Mouse (Mus musculus) retina, postnatal 7 days (tissue): Measurements from ENCODE around the gene Pitx2.

Experiments used
- DNase-seq: peaks from one replicate; pipeline ENCODE4 v3.0.0-alpha.2; 2012; ENCODE audit warnings: low read depth, low spot score

Gene Pitx2

GRCm38 (mm10) chr3:129202871-129203740 lies 3.4 kb downstream of the Pitx2 start:
- DNase-seq: no peak

DNA sequence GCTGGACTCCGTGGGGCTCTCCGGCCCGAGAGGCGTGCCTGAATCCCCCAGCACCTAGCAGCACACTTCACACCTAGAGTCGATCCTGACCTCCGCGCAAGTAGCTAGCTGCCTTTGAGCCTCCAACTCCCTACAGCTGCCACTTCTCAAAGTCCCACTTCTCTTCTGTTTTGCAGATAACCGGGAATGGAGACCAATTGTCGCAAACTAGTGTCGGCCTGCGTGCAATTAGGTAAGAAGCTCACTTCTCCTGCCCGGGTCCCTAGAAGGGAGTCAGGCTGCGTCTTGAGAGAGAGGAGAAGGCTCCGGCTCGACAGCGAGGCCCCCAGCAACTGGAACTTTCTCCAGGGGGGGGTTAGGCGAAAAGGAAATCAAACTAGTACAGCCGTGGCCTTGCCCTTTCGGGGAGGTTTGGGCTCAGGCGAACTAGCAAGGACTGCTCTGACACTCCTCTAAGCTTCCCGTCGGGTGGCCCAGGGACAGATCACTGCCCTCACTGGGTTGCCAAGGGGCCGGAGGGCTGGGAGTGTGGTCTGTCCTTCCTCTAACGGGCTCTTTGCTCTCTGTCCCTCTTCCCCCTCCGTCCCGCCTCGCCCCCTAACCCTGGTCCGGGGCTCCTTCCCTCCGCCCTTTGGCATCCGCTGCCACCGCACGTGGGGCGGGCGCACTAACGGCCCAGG lies 4.2 kb downstream of the Pitx2 start:
- DNase-seq: no peak

DNA sequence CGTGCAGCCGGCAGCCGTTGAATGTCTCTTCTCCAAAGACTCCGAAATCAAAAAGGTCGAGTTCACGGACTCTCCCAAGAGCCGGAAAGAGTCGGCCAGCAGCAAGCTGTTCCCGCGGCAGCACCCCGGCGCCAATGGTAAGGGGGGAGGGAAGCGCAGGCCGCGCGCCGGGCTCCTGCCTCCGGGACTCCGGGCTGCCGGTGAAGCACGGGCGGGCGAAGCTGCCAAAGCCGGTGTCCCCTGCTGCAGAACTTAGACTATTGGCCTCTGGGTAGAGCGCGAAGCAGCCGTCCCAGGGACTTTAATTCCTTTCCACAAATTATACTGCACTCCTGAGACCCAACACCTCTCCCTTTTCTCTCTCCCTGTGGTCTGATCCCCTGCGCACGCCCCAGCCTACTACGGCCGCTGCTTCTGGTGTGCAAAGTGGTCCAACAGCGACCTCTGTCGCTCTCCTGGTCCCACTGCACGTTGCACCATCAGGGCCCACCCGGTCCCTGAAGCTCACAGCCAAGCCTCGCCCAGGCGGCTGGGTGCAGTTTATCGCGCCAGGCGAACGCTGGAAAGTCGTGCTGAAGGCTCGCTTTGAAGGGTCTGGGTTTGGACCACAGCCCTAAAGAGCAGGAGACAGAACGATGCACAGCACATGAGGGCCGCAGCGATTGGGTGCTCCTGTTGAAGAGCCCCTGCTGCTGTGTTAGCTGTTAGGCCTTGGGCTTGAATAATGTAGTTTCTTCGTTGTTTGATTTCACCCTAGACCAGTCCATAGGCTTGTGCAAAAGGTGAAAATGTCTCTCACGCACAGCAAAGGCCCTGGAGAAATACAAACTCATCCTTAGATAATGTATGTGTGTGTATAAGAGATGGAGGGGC lies 5.0 kb downstream of the Pitx2 start:
- DNase-seq: peak; percentile 82

GRCm38 (mm10) chr3:129205481-129206175 lies 6.0 kb downstream of the Pitx2 start:
- no peak for DNase-seq

DNA sequence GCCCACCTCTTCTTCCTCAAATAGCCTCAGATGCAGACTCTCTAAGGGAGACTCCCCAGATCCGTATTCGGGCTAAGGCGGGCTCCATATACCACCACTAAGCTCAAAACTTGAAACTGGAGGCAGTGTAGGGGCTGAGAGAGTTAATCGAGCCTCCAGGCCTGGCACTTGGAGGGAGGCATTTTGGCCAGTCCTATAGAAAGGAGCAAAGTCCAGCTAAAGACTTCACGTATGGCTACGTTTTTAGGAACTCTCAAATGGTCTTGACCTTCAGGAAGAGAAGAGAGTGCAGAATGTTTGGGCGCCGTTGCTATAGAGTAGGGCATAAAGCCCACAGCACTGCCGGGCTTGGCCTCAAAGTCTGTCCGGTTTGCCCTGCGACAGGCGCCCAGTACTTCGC lies 7.1 kb downstream of the Pitx2 start:
- DNase-seq: no peak

DNA sequence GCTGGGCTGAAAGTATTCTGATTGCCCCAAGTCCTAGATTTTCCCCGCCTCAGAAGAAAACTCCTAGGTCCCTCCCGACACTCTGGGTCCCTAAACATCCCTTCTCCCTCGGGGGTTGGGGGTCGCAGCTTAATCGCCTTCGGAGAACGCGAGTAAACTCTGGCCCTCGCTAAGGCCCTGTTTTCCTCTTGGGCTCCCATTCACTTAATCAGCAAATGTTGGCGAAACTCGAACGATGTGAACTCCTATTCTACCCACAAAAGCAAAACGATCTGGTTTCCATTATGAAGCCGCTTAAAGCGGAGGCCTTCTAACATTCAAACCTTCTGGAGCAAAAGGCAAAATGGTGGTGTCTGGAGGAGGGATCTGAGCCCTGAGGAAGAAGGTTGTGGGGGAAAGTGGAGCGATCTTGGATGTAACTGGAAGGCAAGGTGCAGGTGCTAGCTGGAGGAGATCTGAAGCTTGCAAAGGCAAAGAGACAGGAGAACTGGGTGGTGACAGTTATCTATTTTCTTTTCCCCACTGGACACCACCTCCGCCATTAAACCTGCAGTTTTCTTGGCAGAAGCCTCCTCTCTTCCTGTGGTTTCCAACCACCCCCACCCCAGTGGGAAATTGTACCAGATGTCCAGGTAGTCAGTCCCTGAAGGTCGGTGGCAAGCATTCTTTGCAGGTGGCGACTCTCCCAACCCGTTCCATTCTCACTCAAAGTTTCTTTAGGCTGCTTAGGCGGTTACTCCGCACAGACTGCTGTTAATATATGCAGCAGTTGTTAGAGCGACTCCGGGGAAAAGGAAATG lies 7.8 kb downstream of the Pitx2 start:
- DNase-seq: no peak

DNA sequence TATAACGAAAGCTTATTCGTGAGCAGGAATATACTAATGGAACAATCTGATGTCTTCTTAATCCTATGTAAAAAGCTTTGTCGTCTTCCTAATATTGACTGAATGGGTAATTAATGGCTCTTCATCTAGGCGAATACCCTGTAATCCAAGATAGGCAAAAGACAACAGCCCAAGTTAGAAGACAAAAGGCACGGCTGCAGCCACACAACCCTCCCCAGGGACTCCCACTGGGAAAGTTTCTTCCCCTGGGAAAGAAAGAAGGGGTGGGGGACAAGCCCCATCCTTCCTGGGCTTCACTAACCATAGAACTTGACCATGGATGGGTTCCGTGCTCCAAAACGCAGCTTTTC lies 8.3 kb downstream of the Pitx2 start:
- DNase-seq: no peak

DNA sequence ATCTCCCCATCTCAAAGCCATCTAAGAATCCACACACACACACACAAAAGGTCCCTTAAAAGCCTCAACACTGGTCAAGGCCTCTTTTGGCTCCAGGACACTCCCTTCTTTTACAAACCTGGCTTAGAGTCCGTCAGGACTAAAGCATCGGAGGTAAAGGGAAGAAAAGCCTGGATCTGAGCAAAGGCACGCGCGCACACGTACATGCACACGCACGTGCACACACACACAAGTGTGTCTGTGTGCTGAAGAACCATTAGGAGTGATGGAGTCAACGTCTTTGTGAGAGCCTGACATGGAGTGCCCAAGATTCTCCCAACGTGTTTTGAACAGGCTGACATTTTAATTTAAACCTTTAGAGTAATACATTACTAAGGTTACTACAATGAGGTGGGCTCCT lies 8.7 kb downstream of the Pitx2 start:
- no peak for DNase-seq

DNA sequence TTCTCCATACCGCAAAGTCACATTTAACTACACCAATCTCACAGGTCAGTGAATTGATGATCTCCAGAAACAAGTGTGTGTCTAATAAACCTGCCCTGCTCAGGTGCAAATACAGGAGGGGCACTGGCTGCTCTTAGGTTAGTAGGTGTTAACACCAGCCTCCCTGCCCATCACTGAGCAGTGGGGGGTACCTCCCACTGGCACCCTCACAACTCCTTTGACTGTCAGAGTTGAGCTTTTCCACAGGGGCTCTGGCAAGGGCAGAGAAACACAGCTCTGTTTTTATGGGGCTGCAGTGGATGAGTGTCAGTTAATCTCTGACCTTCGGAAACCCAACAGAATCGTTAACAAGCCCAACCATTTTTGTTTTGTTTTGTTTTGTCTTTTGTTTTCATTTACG lies 9.6 kb downstream of the Pitx2 start:
- DNase-seq: no peak

DNA sequence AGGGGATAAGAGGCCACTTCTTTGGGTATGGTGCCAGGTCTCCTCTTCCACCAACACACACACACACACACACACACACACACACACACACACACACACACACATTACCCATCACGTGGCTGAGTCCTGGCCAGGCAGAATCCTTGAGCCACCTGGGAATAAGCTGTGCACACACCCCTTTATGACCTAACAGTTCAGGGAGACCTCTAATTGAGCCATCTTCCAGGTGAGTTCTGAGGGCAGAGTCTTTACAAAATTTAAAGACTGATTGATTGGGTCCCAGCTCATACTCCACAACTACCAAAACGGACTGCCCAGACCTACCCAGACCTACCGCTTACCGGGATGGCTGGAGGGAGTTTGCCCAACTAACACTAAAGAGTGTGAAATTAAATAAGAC lies 10.1 kb downstream of the Pitx2 start:
- no peak for DNase-seq

GRCm38 (mm10) chr3:129212038-129212645 lies 12.5 kb downstream of the Pitx2 start:
- no peak for DNase-seq

- no peak for DNase-seq
Measured at GRCm38 (mm10) chr3:129212807-129213206, 13.1 kb downstream of the Pitx2 start.

GRCm38 (mm10) chr3:129213633-129214145 lies 14.0 kb downstream of the Pitx2 start:
- peak; percentile 53 for DNase-seq

DNA sequence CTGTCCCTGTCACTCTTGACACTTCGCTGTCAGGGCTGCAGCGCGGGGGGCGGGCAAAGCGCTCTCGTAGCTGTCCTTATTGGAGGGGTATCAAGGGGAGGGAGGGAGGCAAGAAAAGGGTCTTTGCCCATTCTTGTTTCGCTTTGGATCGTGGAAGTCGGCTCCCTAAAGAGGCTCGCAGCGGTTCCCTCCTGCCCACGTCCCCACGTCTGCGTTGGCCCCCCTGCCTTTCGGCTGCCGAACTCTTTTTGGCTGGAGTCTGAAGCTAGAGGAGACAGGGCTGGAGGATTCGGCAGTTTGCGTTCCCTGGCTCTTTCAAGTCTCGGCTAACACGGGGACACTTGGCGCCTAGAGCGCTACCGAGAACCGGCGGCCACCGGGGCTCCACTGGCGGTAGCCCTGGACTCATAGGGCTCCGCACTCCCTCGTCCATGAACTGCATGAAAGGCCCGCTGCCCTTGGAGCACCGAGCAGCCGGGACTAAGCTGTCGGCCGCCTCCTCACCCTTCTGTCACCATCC lies 14.5 kb downstream of the Pitx2 start:
- no peak for DNase-seq

GRCm38 (mm10) chr3:129214666-129215161 lies 15.0 kb downstream of the Pitx2 start:
- DNase-seq: no peak

GRCm38 (mm10) chr3:129215241-129215750 lies 15.6 kb downstream of the Pitx2 start:
- no peak for DNase-seq

- no peak for DNase-seq
Measured at GRCm38 (mm10) chr3:129215751-129216331, 16.2 kb downstream of the Pitx2 start.

- no peak for DNase-seq
Measured at GRCm38 (mm10) chr3:129216491-129216890, 16.8 kb downstream of the Pitx2 start.
